Mouse (Mus musculus): Measurements from ENCODE around the gene Olfr1185-ps1.

GRCm38 (mm10) chr2:88449031-88449430 lies 44.1 kb upstream of the Olfr1185-ps1 start, which contains the start of gene Gm13757:
- TF ChIP-seq EP300 (IDR thresholded peaks at IDR 0.05; ENCODE audit: insufficient read depth, low read depth, low read length) (no peak), POLR2A (IDR thresholded peaks at IDR 0.05; ENCODE audit: insufficient read depth, low read depth, low read length) (no peak)
